Mouse (Mus musculus) liver, embryonic 14.5 days (tissue): ENCODE results near the gene Ccdc86. TPM values are rescaled to one million over a fixed set of nuclear protein-coding genes. Genes with fewer than 3 reads are reported as not detected.

Experiments used
- ATAC-seq: fragments of 200-750 bp; cut with Nextera tagmentation; 2 replicates; pipeline ENCODE4 v1.8.0; 2017; ENCODE audit warnings: moderate number of reproducible peaks, mild to moderate bottlenecking, moderate library complexity; ENCODE audit not compliant: insufficient read depth
- DNase-seq, 3 experiments: peaks; one replicate each; pipeline ENCODE4 v3.0.0-alpha.2; 2012 to 2013; ENCODE audit warnings: low read depth in 3 of 3, low spot score in 3 of 3
- H3K27ac ChIP-seq: fragments of 300-500 bp; sonication (generic); 2 replicates; pipeline ENCODE4 v1.5.1; 2014; ENCODE audit warnings: moderate library complexity, mild to moderate bottlenecking, control low read depth, inconsistent platforms
- H3K27me3 ChIP-seq: fragments of 300-500 bp; sonication (generic); 2 replicates; pipeline ENCODE4 v1.6.1; 2014; ENCODE audit warnings: mild to moderate bottlenecking, low read length, moderate library complexity; ENCODE audit not compliant: control insufficient read depth, insufficient read depth
- H3K36me3 ChIP-seq: fragments of 300-500 bp; sonication (generic); replicated peaks from 2 replicates; pipeline ENCODE4 v1.6.1; 2014; ENCODE audit warnings: low read depth; ENCODE audit not compliant: control insufficient read depth, insufficient read depth
- H3K4me1 ChIP-seq, 2 experiments: fragments of 200-500 bp in 1 of 2; fragments of 300-500 bp in 1 of 2; sonication (generic) in 1 of 2; replicated peaks; 2 replicates each; pipeline ENCODE4 v1.6.1; 2012 to 2014; ENCODE audit warnings: antibody characterized with exemption in 1 of 2, inconsistent platforms in 1 of 2, low read length in 1 of 2; ENCODE audit not compliant: control insufficient read depth in 2 of 2, insufficient read depth in 2 of 2
- H3K4me2 ChIP-seq: fragments of 300-500 bp; sonication (generic); 2 replicates; pipeline ENCODE4 v1.6.1; 2014; ENCODE audit warnings: low read depth, mild to moderate bottlenecking, control low read depth, moderate library complexity
- H3K4me3 ChIP-seq, 2 experiments: fragments of 200-500 bp in 1 of 2; fragments of 300-500 bp in 1 of 2; sonication (generic) in 1 of 2; 2 replicates each; pipeline ENCODE4 v1.5.1; 2012 to 2014; ENCODE audit warnings: low read depth in 2 of 2, low read length in 2 of 2, mild to moderate bottlenecking in 2 of 2, control low read depth in 1 of 2, inconsistent platforms in 1 of 2, moderate library complexity in 1 of 2; ENCODE audit not compliant: insufficient read depth in 1 of 2
- H3K9ac ChIP-seq: fragments of 300-500 bp; sonication (generic); replicated peaks from 2 replicates; pipeline ENCODE4 v1.6.1; 2014; ENCODE audit warnings: mild to moderate bottlenecking, control low read depth, moderate library complexity
- H3K9me3 ChIP-seq: fragments of 300-500 bp; sonication (generic); 2 replicates; pipeline ENCODE4 v1.6.1; 2016; ENCODE audit warnings: low read length, mixed read lengths; ENCODE audit not compliant: control insufficient read depth
- CTCF ChIP-seq: IDR thresholded peaks from 2 replicates; pipeline ENCODE4 v1.5.1; 2016; ENCODE audit warnings: antibody characterized with exemption, low read depth, control low read depth
- EP300 ChIP-seq: IDR thresholded peaks from 2 replicates; pipeline ENCODE4 v1.6.1; 2016; ENCODE audit warnings: antibody characterized with exemption, low read depth
- WGBS: fragments of 180-500 bp; shearing (Covaris S2); extraction: QIAGEN DNeasy Blood & Tissue Kit; methylation state at CpG from one replicate; pipeline ENCODE4 v1.1.7; 2014; ENCODE audit not compliant: insufficient replicate concordance; 5-methylcytosine and 5-hydroxymethylcytosine counted together
- polyA plus RNA-seq, 2 experiments: library from polyadenylated mRNA; depleted of rRNA in 1 of 2; stranded (reverse) in 1 of 2; unstranded in 1 of 2; fragments of >200 nt; fragmentation: Nextera tagmentation in 1 of 2; extraction: Ambion mirVana in 1 of 2; gene quantifications; 2 replicates each; pipeline versions ENCODE4 v1.2.1 to v1.2.3; 2012 to 2014

Ccdc86 gene
- polyA plus RNA-seq, 2 experiments = 4.9 to 10.6 TPM

GRCm38 (mm10) chr19:10943955-10944354 is 5.1 kb downstream of the Ccdc86 start:
- TF ChIP-seq CTCF (no peak), EP300 (no peak)
- 54% methylated on average over 3 of the region's 3 CpGs for WGBS
- Histone ChIP-seq H3K27me3 (no peaks in the 10 kb centered on the region), H3K9me3 (no peaks in the 10 kb centered on the region), H3K4me2 (no peak overlapping the region), H3K4me1 (peaks cover 0 to 9% of the 10 kb centered on the region in 2 experiments; a peak in 2 of 4 replicates), H3K4me3 (no peak overlapping the region), H3K9ac (no peak overlapping the region), H3K27ac (no peak overlapping the region), H3K36me3 (peaks cover 11% of the 10 kb centered on the region)
- DNase-seq = no peak
- no peak for ATAC-seq

GRCm38 (mm10) chr19:10940801-10941457 is 8.1 kb downstream of the Ccdc86 start:
- WGBS = 12% methylated on average over 40 of the region's 40 CpGs
- Histone ChIP-seq H3K4me1 (peaks cover 0 to 18% of the 10 kb centered on the region in 2 experiments), H3K27me3 (no peaks in the 10 kb centered on the region), H3K9ac (0 out of 2 replicates have a peak overlapping the region, but pooled peaks have one; percentile 1), H3K27ac (no peak overlapping the region), H3K36me3 (peaks cover 11% of the 10 kb centered on the region), H3K4me2 (peak overlapping the region; percentile 59), H3K9me3 (no peaks in the 10 kb centered on the region), H3K4me3 (peak overlapping the region; percentile 1 to 9; a peak in 3 of 4 replicates)
- ATAC-seq = peak; percentile 22; the same call in 1 of the 2 replicates
- no peak for DNase-seq
- TF ChIP-seq CTCF (no peak), EP300 (no peak)

- H3K4me2 ChIP-seq = peak overlapping the region; percentile 59
These were observed 8.8 kb downstream of the Ccdc86 start for GRCm38 (mm10) chr19:10940097-10940800.

GRCm38 (mm10) chr19:10938771-10939170 is 10.3 kb downstream of the Ccdc86 start:
- Histone ChIP-seq H3K4me3 (no peak overlapping the region), H3K4me2 (no peak overlapping the region), H3K9ac (no peak overlapping the region), H3K9me3 (no peaks in the 10 kb centered on the region), H3K4me1 (peaks cover 0 to 19% of the 10 kb centered on the region in 2 experiments), H3K27me3 (no peaks in the 10 kb centered on the region), H3K36me3 (peaks cover 3% of the 10 kb centered on the region; the same call in 1 of the 2 replicates), H3K27ac (no peak overlapping the region)
- DNase-seq (no peak), ATAC-seq (no peak)
- TF ChIP-seq CTCF (no peak), EP300 (no peak)
- 15% methylated on average over 3 of the region's 3 CpGs for WGBS

More at GRCm38 (mm10) chr19:10940097-10940800, 8.8 kb downstream of the Ccdc86 start:
- peak overlapping the region; percentile 1 to 9; a peak in 3 of 4 replicates for H3K4me3 ChIP-seq
- peaks cover 11% of the 10 kb centered on the region for H3K36me3 ChIP-seq
- WGBS = 17% methylated on average over 37 of the region's 37 CpGs
- TF ChIP-seq CTCF = peak; percentile 94
- TF ChIP-seq EP300 = no peak
- H3K9me3 ChIP-seq = no peaks in the 10 kb centered on the region
- no peak overlapping the region for H3K27ac ChIP-seq
- DNase-seq (peak; percentile 42 to 49 (median 42)), ATAC-seq (peak; percentile 67; the same call in 1 of the 2 replicates)
- 0 out of 2 replicates have a peak overlapping the region, but pooled peaks have one; percentile 1 for H3K9ac ChIP-seq
- no peaks in the 10 kb centered on the region for H3K27me3 ChIP-seq
- H3K4me1 ChIP-seq = peaks cover 0 to 18% of the 10 kb centered on the region in 2 experiments

GRCm38 (mm10) chr19:10937110-10937563 is 11.9 kb downstream of the Ccdc86 start, which contains the start of gene Ptgdr2:
Gene Ptgdr2, plus strand, starts transcription at chr19:10937160.
- H3K9ac ChIP-seq = no peak within 1 kb of the TSS
- H3K27ac ChIP-seq = no peak within 1 kb of the TSS
- peaks cover 0 to 19% of the 10 kb centered on the region in 2 experiments for H3K4me1 ChIP-seq
- 8% methylated on average over 5 of the region's 5 CpGs for WGBS
- H3K36me3 ChIP-seq = no peaks in the 10 kb centered on the region
- H3K4me2 ChIP-seq = no peak within 1 kb of the TSS
- H3K27me3 ChIP-seq = no peaks in the 10 kb centered on the region
- H3K4me3 ChIP-seq = no peak within 1 kb of the TSS
- ATAC-seq (peak; percentile 82), DNase-seq (peak in 1 of 3 experiments; percentile 37)
- no peaks in the 10 kb centered on the region for H3K9me3 ChIP-seq
- no peak for TF ChIP-seq CTCF
- no peak; the same call in 1 of the 2 replicates for TF ChIP-seq EP300
